Mouse (Mus musculus): Measurements from ENCODE around the gene Wdr54.

Wdr54 gene

DNA sequence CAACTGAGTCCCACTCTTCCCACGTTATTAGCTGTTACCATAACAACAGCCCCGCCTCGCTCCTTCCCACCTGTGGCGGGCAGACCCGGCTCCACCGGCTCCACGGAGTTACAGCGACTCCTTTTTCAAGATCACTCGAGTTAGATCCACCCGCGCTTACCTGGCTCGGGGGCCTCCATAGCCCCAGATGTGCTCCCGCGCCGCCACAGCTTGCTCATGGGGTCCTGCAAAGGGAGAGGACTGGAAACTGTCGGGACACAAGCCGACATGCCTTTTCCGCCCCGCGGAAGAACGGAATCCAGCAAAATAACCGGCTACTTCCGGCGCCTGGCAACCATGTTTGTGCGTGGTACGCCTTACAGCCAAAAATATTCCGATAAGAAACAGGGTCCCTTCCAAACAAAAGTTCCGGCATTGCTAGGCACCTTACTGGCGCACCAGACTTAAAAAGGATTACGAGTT lies 31.3 kb downstream of the Wdr54 start:
- DNase-seq, result peak; percentile 85 to 87

GRCm38 (mm10) chr6:83122961-83123360 lies 33.2 kb downstream of the Wdr54 start:
- DNase-seq, result no peak

DNA sequence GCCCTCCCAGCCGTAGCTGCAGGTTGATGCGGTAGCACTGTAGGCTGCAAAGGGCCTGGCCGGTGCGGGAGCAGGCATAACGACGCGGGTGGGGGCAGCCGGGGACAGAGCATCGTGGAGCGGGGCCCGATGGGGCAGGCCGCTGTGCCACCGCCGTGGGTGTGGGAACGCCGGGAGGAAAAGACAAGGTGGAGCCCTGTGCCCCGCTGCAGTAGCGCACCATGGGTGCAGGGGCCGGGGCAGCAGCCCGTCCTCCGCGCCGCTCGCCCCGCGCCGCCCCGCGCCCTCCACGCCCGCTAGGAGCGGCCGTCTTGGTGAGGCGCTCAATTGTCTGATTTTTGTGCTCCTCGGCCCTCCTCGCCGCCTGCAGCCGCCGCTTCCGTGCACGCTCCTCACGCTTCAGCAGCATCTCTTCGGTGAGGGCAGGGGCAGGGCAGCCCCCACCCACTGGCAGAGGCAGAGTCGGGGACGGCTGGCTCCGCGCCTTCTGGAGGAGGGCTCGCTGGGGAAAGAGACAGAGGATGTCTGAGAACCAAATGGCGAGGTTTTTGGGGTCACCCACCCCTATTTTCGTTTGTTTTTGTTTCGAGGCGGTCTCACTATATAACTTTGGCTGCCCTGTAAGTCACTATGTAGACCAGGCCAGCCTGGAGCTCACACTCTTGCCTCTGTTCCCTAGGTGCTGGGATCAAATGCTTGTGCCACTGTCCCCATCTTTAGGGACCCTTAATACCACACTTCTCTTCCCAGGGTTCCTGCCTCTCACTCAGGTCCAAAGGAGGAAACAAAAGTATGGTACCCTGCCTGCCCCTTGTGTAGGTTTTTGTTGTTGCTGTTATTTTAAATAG lies 34.1 kb downstream of the Wdr54 start:
- DNase-seq, result no peak

DNA sequence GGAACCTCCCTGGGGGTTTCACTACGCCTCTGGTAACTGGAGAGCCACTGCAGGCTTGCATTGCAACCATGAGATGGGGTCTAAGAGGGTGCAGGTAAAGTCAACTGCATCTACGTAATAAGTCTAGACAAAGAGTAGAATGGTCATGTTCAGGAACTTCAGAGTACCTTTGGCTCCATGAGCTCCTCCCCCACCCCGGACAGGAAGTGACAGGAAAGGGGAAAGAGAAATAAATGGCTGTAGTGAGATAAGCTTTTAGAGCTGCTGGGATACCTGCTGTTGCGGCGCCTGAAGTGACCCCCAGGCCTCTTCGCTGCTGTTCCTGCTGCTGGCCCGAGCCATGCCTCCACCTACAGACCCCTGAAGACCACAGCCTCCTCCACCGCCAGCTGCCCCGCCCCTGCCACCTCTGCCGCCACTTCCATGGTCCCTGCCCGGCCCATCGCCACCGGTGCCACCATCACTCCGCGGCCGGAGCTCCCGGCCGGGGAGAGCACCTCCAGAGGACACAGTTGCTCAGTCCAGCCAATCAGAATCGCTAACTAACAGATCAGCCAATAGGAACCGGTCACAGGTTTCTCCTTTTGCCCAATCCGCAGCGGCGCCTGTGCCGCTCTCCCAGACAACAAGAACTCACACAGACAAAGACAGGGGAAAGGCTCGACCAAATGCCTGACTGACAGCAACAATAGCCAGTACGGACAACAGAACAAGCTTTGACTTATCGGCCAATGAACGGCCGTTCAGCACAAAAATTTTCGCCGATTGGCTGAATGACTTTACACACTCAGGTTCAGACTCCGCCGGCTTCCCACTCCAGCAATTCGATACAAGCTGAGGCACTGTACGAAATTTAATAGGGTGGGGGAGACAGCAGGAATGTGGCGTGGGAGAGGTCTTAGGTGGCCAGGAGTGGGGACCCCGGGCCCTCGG lies 35.0 kb downstream of the Wdr54 start, which contains the start of gene Wbp1:
TSS of gene Wbp1 (minus strand) at position 630 of the 933 bp plus-strand sequence.
- DNase-seq, result peak; percentile 91 to 95

- DNase-seq, result peak in 1 of 2 experiments; percentile 33
These were observed 36.5 kb downstream of the Wdr54 start for GRCm38 (mm10) chr6:83119734-83120051.

- no peak for DNase-seq
These were observed 37.1 kb downstream of the Wdr54 start for GRCm38 (mm10) chr6:83118825-83119733.

DNA sequence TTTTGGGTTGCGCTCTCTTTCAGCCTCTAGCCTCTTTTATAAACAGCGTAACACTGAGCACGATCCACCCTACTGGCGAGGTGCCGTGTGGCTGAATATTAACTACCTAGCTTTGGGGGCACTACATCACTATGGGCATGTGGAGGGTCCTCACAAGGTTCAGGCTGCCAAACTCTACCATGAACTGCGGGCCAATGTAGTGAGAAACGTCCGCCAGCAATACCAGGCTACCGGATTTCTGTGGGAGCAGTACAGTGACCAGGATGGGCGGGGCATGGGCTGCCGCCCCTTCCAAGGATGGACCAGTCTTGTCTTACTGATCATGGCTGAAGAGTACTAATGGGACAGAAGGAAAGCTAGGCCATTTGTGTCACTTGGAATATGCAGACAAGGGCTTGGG lies 37.8 kb downstream of the Wdr54 start:
- no peak for DNase-seq

GRCm38 (mm10) chr6:83117616-83118015 lies 38.6 kb downstream of the Wdr54 start:
- DNase-seq, result no peak

DNA sequence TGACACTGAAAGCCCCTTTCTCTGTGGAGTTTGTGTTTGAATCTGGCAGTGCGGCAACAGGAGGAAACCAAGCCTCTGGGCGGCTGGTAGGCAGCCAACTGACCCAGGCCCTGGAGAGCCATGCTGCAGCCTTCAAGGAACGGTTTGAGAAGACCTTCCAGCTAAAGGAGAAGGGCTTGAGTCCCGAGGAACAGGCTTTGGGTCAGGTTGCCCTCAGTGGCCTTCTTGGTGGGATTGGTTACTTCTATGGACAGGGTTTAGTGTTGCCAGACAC lies 39.1 kb downstream of the Wdr54 start:
- DNase-seq, result no peak

GRCm38 (mm10) chr6:83116373-83117164 lies 39.6 kb downstream of the Wdr54 start:
- no peak for DNase-seq

DNA sequence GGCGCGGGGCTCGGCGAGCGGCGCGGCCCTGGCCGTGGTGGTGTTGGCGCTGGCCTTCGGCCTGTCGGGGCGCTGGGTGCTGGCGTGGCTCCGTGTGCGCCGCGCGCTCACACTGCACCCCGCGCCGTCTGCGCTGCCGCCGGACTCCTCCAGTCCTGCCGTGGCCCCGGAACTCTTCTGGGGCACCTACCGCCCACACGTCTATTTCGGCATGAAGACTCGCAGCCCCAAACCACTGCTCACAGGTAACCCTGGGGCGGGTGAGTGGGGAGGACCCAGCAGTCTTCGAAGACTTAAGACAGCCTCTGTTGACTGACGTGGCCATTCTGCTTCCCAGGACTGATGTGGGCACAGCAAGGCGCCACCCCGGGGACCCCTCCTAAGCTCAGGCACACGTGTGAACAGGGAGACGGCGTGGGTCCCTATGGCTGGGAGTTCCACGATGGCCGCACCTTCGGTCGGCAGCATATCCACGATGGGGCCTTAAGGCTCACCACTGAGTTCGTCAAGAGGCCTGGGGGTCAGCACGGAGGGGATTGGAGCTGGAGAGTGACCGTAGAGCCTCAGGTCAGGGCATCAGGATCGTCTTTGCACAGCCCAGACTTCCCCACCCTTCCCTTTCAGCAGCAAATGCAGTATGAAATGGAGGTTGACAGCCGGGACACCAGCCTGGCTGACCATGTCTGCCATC lies 40.4 kb downstream of the Wdr54 start:
- peak in 1 of 2 experiments; percentile 32 for DNase-seq

DNA sequence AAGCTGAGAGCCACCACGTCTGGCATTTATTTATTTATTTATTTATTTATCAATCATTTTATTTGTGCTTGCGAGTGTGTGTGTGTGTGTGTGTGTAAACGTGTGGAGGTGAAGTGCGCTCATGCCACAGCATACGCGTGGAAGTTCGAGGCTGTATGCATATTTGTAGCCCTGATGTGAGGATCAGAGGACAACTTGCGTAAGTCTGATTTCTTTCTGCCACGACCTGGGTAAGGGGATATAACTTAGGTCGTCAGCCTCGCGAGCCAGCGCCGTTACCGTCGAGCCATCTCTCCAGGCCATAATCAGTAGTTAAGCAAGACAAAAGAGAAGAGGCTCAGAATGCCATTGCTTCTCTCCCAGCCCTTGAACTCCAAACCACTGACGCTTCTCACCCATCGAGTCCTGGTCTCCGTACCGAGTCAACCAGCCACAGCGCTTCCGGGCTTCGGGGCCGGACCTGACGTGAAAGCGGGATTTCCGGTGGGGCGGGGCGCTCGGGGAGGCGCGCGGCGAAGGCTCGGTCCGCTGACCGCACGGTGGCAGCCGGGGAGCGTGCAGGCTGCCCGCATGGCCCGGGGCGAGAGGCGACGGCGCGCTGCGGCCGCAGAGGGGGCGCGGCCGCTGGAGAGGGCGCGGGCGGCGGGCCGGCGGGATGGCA lies 41.1 kb downstream of the Wdr54 start, which contains the start of gene Mogs:
TSS of gene Mogs (plus strand) at position 486 of the 661 bp plus-strand sequence.
- peak; percentile 88 to 94 for DNase-seq

- no peak for DNase-seq
These were observed 44.6 kb downstream of the Wdr54 start for GRCm38 (mm10) chr6:83111510-83112136.

DNA sequence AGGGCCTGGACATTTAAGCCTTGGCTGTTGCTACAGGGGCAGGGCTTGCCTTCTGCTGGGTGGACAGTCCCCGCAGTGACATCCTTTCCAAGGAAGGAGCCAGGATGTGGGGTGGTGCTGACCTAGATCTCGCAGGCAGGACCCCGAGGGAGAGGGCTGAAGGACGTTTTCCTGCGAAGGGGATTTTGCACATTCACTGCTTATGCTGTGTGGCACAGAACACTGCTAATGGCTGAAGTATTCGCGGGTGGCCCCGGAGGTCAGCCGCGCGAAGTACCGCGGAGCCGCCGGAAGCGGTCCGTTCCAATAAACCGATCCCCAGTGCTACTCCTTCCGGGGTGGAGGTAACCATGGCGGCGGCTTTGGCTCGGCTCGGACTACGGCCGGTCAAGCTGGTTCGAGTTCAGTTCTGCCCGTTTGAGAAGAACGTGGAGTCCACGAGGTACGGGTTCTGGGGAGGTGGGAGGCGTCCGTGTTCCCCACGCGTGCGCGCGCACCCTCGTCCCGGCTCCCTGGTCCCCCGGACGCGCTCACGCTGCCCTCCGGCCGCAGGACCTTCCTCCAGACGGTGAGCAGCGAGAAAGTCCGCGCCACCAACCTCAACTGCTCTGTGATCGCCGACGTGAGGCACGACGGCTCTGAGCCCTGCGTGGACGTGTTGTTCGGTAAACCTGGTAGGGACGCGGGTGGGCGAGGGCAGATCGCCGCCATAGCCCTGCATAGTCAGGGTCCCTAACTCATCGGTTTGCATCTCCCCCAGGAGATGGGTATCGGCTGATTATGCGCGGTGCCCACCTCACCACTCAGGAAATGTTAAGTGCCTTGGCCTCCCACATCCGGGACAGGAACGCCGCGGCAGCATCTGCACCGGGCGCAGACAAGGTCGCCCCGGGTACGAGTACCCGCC lies 47.2 kb downstream of the Wdr54 start, which contains the start of gene Mrpl53:
TSS of gene Mrpl53 (plus strand) at position 279 of the 907 bp plus-strand sequence.
- DNase-seq, result peak; percentile 84 to 86

- DNase-seq, result peak; percentile 66 to 75
These were observed 48.4 kb downstream of the Wdr54 start for GRCm38 (mm10) chr6:83107566-83108400.

DNA sequence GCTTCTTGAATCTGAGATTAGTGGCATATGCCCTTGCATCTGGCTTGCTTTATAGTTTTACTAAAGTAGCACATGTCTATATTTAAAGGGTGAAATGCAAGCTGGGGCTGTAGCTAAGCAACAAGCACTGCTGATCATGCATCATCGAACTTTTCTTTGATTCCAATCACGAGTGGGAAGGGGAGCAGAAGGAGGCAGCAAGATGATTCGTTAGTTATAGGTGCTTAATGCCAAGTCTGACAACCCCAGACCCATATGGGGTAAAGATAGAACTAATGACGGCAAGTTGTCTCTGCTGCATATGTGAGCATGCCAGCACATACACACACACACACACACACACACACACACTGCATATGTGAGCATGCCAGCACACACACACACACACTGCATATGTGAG lies 52.0 kb downstream of the Wdr54 start:
- DNase-seq, result no peak

GRCm38 (mm10) chr6:83103130-83103650 lies 53.0 kb downstream of the Wdr54 start:
- no peak for DNase-seq

Measured in cerebellum, postnatal 36 days (tissue).